Mouse (Mus musculus): ENCODE data around the gene Maml3.

DNA sequence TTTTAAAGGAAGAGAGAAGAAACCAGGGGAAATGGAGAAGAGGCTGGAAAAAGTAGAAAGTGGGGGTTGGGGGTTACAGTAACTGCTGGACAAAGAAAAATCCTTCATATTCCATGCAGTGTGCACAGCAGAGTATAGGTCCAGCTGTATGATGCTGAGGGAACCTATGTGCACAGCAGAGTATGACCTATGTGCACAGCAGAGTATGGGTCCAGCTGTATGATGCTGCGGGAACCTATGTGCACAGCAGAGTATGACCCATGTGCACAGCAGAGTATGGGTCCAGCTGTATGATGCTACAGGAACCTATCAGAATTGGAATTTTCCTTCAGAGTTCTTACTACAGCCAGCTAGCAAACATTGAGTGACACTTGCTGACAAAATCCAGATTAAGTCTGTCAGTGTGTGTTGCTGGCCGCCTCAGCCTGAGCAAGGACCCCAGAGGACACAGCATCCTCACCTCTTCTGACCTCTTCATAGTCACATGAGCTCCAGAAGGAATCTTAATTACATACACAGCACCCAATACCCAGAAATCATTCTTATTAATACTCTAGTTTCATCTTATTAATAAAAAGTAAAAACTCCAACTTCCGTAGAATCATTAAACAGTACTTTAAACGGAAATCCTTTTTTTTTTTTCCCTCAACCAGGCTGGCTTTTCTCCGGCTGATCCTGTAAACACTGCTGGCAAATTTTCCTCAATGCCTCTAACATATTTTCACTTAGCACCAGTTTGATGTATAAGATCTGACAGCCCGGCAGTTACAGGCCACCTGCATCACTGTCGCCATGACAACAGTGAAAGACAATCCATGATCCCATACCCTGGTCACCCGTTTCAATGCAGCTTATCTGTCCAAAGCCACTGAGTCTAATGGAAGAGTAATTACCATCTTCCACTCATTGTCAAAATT is 43.1 kb downstream of the Maml3 start:
- TF ChIP-seq CTCF (IDR thresholded peaks at IDR 0.05; ENCODE audit: insufficient read depth, low read depth, low read length) (no peak), POLR2A (IDR thresholded peaks at IDR 0.05; ENCODE audit: insufficient read depth, low read depth, low read length) (no peak)

All from olfactory bulb, adult 2 months (tissue).